Mouse (Mus musculus): Measurements from ENCODE around the gene Zp2. TPM values are rescaled to one million over a fixed set of nuclear protein-coding genes. Genes with fewer than 3 reads are reported as not detected.

The Zp2 gene
- polyA plus RNA-seq, 1 experiment from 2014 or later: not detected

DNA sequence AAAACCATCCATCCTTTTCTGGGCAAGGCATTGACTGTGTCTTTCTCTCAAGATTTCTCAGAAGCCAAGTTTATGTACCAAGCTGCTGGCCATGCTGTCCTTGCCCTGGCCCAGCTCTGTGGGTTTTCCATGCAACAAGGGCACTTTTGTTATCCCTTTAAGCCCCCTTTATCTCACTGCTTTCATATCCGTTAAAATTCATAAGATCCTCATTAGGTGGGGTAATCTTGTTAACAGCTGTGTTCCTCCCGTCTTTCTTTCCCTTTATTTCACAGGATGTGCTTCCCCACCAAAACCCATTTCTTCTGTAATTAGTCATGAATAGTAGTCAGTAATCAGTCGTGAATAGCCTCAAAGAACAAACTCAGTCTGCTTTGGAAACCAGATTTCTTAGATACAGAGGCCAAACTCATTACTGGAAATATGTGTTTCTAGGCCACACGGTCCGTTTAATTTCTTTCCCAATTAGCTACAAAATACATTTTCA, 12.5 kb upstream of the Zp2 start:
- Histone ChIP-seq H3K4me2 (replicated peaks; ENCODE audit: low read depth, low read length) (no peak overlapping the region), H3K4me1 (ENCODE audit: control insufficient read depth, insufficient read depth, low read length) (peaks cover 6% of the 10 kb centered on the region; the same call in 1 of the 2 replicates), H3K36me3 (ENCODE audit: control insufficient read depth, insufficient read depth, low read length) (no peaks in the 10 kb centered on the region), H3K9me3 (ENCODE audit: control insufficient read depth, low read depth, low read length) (no peaks in the 10 kb centered on the region), H3K9ac (replicated peaks; ENCODE audit: low read depth, low read length) (no peak overlapping the region), H3K27me3 (ENCODE audit: control insufficient read depth, insufficient read depth, low read length) (no peaks in the 10 kb centered on the region), H3K27ac (ENCODE audit: low read length) (no peak overlapping the region), H3K4me3 (ENCODE audit: low read depth, low read length) (no peak overlapping the region)
- WGBS: 51% methylated on average over 5 of the region's 5 CpGs
- no peak for ATAC-seq (ENCODE audit: insufficient number of reproducible peaks, insufficient read depth, low FRiP score, low read depth)

DNA sequence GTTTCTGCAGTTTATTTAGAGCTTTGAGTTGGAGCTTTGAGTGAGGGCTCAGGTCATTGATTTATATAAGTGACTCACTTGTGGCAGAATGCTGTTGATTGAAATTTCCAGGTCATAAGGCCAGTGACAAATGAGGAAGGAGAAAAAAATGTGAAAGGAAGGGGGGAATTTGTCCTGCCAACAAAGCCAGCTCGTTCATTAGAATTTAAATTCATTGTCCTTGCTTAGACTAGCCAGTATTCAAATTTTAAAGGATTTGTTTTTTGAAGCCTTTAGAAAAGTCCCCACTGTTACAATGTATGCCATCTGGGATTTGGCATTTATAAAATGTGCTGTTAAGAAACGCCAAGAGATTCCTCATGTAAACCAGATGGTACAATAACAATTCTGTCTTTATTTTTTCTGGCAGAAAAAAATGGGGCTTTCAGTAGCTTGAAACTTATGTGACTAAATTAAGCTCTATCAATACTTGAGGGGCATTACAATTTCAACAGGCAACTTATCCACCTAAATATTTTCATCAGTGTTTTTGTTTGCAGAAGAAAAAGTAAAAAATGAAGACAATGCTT, 11.8 kb upstream of the Zp2 start:
- Histone ChIP-seq H3K27me3 (ENCODE audit: control insufficient read depth, insufficient read depth, low read length) (no peaks in the 10 kb centered on the region), H3K27ac (ENCODE audit: low read length) (no peak overlapping the region), H3K9me3 (ENCODE audit: control insufficient read depth, low read depth, low read length) (no peaks in the 10 kb centered on the region), H3K9ac (replicated peaks; ENCODE audit: low read depth, low read length) (no peak overlapping the region), H3K4me1 (ENCODE audit: control insufficient read depth, insufficient read depth, low read length) (peaks cover 6% of the 10 kb centered on the region; the same call in 1 of the 2 replicates), H3K4me2 (replicated peaks; ENCODE audit: low read depth, low read length) (no peak overlapping the region), H3K4me3 (ENCODE audit: low read depth, low read length) (no peak overlapping the region), H3K36me3 (ENCODE audit: control insufficient read depth, insufficient read depth, low read length) (no peaks in the 10 kb centered on the region)
- no peak for ATAC-seq (ENCODE audit: insufficient number of reproducible peaks, insufficient read depth, low FRiP score, low read depth)
- 22% methylated on average over 2 of the region's 2 CpGs for WGBS

DNA sequence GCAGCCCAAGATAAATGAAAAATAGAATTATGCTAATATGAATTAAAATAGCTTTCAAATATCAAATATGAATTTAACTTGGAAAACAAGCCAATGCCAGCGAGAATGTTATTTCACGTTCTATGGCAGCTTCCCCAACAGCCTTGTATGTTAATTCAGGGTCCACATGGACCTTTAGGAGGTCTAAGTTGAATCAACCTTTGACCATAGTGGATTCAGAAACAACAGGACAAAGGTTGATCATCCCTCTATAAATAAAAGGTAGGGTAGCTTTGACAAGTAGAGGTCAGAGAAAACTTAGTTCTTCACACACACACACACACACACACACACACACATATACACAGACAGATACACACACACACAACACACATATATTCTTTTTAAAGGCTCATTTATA, 5.8 kb upstream of the Zp2 start:
- 85% methylated on average over 2 of the region's 2 CpGs for WGBS
- no peak overlapping the region for H3K9ac ChIP-seq (replicated peaks; ENCODE audit: low read depth, low read length)
- ATAC-seq (ENCODE audit: insufficient number of reproducible peaks, insufficient read depth, low FRiP score, low read depth): no peak

DNA sequence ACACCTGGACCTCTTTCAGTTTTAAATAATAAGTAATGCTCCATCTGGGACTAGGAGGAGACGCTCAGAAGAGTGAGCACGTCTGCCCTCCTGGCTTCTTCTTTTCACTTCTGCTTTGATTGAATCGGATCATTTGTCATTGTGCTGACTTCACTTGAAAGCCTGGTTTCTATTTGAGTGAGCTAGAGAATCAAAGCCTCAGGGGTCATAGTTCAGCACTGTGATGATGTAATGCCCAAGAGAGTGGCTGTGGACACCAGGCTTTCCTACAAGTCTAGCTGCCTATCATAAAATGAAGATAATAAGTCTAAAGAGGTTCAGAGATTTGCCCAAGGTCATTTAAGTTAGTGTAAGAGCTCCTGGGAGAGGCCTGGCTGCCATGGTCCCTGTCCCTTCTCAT, 5.2 kb upstream of the Zp2 start:
- no peaks in the 10 kb centered on the region for H3K4me1 ChIP-seq (ENCODE audit: control insufficient read depth, insufficient read depth, low read length)
- H3K9ac ChIP-seq (replicated peaks; ENCODE audit: low read depth, low read length): no peak overlapping the region
- no peak overlapping the region for H3K27ac ChIP-seq (ENCODE audit: low read length)
- 16% methylated on average over 3 of the region's 3 CpGs for WGBS
- H3K4me2 ChIP-seq (replicated peaks; ENCODE audit: low read depth, low read length): no peak overlapping the region
- no peak for ATAC-seq (ENCODE audit: insufficient number of reproducible peaks, insufficient read depth, low FRiP score, low read depth)
- no peaks in the 10 kb centered on the region for H3K27me3 ChIP-seq (ENCODE audit: control insufficient read depth, insufficient read depth, low read length)
- H3K4me3 ChIP-seq (ENCODE audit: low read depth, low read length): no peak overlapping the region
- H3K36me3 ChIP-seq (ENCODE audit: control insufficient read depth, insufficient read depth, low read length): no peaks in the 10 kb centered on the region
- H3K9me3 ChIP-seq (ENCODE audit: control insufficient read depth, low read depth, low read length): no peaks in the 10 kb centered on the region

More for the DNA sequence above, 5.8 kb upstream of the Zp2 start:
- Histone ChIP-seq H3K36me3 (ENCODE audit: control insufficient read depth, insufficient read depth, low read length) (no peaks in the 10 kb centered on the region), H3K27me3 (ENCODE audit: control insufficient read depth, insufficient read depth, low read length) (no peaks in the 10 kb centered on the region), H3K27ac (ENCODE audit: low read length) (no peak overlapping the region), H3K4me1 (ENCODE audit: control insufficient read depth, insufficient read depth, low read length) (0 out of 2 replicates have a peak, but pooled peaks cover under 1% of the 10 kb centered on the region), H3K9me3 (ENCODE audit: control insufficient read depth, low read depth, low read length) (no peaks in the 10 kb centered on the region), H3K4me3 (ENCODE audit: low read depth, low read length) (no peak overlapping the region), H3K4me2 (replicated peaks; ENCODE audit: low read depth, low read length) (no peak overlapping the region)

DNA sequence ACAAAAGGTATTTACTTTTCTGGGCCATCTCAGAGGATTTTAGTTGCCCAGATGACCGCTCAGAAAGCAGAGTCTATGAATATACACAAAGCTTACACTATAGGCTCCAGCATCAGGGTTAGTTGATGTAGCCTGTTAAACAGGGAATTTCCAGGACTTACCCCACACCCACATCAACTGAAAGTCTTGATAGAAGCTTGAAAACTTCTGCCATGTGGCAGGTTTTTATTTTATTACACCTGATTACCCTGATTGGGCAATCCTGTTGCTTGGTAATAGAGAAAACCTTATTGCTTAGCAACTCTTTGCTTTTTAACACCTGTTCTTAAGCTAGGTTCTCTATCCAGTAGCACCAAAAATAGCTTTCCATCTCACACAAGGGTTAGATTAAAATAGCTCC, 2.3 kb downstream of the Zp2 start:
- no peak overlapping the region for H3K4me2 ChIP-seq (replicated peaks; ENCODE audit: low read depth, low read length)
- no peak overlapping the region for H3K4me3 ChIP-seq (ENCODE audit: low read depth, low read length)
- ATAC-seq (ENCODE audit: insufficient number of reproducible peaks, insufficient read depth, low FRiP score, low read depth): no peak
- no peaks in the 10 kb centered on the region for H3K27me3 ChIP-seq (ENCODE audit: control insufficient read depth, insufficient read depth, low read length)
- H3K9ac ChIP-seq (replicated peaks; ENCODE audit: low read depth, low read length): no peak overlapping the region
- 85% methylated on average over 1 of the region's 1 CpGs for WGBS
- no peaks in the 10 kb centered on the region for H3K4me1 ChIP-seq (ENCODE audit: control insufficient read depth, insufficient read depth, low read length)
- H3K36me3 ChIP-seq (ENCODE audit: control insufficient read depth, insufficient read depth, low read length): no peaks in the 10 kb centered on the region
- no peaks in the 10 kb centered on the region for H3K9me3 ChIP-seq (ENCODE audit: control insufficient read depth, low read depth, low read length)
- no peak overlapping the region for H3K27ac ChIP-seq (ENCODE audit: low read length)

DNA sequence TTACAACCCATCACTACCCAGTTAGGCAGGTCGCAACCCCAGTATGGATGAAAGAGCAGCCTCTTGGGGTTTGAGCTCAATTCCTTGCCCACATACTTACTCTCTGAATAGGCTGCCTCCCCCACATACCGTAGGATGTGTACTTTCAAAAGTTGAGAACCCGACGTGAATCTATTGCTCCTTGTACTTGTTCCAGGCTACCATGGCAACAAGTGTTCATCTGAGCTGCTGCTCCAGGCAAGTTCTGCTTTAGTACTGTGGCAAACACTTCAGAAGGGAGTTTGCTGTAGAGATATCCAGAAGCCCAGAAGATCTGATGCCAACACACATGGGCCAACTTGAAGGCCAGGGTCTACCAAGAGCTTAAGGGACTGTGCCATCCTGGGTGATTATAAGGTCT, 16.1 kb downstream of the Zp2 start:
- no peak overlapping the region for H3K27ac ChIP-seq (ENCODE audit: low read length)
- 0 out of 2 replicates have a peak, but pooled peaks cover 8% of the 10 kb centered on the region for H3K4me1 ChIP-seq (ENCODE audit: control insufficient read depth, insufficient read depth, low read length)
- H3K9me3 ChIP-seq (ENCODE audit: control insufficient read depth, low read depth, low read length): no peaks in the 10 kb centered on the region
- no peak overlapping the region for H3K4me2 ChIP-seq (replicated peaks; ENCODE audit: low read depth, low read length)
- 72% methylated on average over 4 of the region's 4 CpGs for WGBS
- no peak overlapping the region for H3K4me3 ChIP-seq (ENCODE audit: low read depth, low read length)
- no peak overlapping the region for H3K9ac ChIP-seq (replicated peaks; ENCODE audit: low read depth, low read length)
- ATAC-seq (ENCODE audit: insufficient number of reproducible peaks, insufficient read depth, low FRiP score, low read depth): no peak
- H3K36me3 ChIP-seq (ENCODE audit: control insufficient read depth, insufficient read depth, low read length): no peaks in the 10 kb centered on the region
- H3K27me3 ChIP-seq (ENCODE audit: control insufficient read depth, insufficient read depth, low read length): no peaks in the 10 kb centered on the region

DNA sequence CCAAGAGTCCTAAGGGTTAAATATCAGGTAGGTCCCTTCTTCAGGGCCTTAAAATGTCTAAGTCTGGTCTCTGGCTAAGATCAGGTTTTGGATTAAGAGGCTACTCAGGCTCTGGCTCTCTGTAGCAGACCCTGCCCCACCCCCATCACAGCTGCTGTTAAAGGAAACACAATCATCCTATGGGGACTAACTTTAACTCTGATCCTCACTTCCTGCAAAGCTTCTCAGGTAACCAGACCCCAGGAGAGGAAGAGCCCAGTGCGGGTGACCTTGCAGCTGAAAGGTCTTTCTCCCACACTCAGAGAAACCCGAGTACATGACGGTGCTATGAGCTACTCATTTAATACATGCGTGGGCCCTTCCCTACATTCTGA, 17.4 kb downstream of the Zp2 start:
- H3K9me3 ChIP-seq (ENCODE audit: control insufficient read depth, low read depth, low read length): no peaks in the 10 kb centered on the region
- H3K4me3 ChIP-seq (ENCODE audit: low read depth, low read length): no peak overlapping the region
- H3K27ac ChIP-seq (ENCODE audit: low read length): no peak overlapping the region
- H3K4me1 ChIP-seq (ENCODE audit: control insufficient read depth, insufficient read depth, low read length): 0 out of 2 replicates have a peak, but pooled peaks cover 8% of the 10 kb centered on the region
- no peaks in the 10 kb centered on the region for H3K36me3 ChIP-seq (ENCODE audit: control insufficient read depth, insufficient read depth, low read length)
- no peaks in the 10 kb centered on the region for H3K27me3 ChIP-seq (ENCODE audit: control insufficient read depth, insufficient read depth, low read length)
- no peak overlapping the region for H3K4me2 ChIP-seq (replicated peaks; ENCODE audit: low read depth, low read length)
- WGBS: 31% methylated on average over 4 of the region's 4 CpGs
- no peak overlapping the region for H3K9ac ChIP-seq (replicated peaks; ENCODE audit: low read depth, low read length)
- ATAC-seq (ENCODE audit: insufficient number of reproducible peaks, insufficient read depth, low FRiP score, low read depth): no peak

DNA sequence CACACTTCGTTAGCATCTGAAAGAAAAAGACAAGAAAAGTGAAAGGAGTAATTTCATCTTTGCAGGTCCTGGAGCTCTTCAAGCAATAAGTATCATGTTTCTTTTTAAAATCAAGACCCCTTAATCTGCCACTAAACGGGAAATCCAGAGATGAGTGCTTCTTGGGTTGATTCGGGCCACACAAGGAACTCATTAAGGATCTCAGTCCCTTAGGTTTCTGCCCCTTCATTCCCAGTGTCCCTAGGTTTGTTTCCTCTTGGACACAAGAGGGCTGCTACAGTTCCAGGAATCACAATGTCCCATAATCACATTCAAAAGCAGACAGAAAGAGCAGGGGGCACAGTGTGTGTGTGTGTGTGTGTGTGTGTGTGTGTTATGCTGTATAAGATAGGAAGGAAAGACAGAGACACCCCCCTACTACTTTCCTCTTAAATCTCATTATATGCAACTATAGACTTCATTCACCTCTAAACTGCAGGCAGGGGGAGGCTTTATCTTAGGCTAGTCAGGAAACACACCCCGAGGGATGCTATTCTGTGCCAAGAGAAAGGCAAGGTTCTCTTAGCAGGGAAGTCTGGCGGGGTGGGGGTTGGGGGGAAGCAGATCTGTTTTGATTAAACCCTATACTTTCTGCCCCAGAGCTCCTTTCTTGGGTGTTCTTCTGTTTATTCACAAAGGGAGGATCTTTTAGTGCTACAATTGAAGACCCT, 18.0 kb downstream of the Zp2 start:
- ATAC-seq (ENCODE audit: insufficient number of reproducible peaks, insufficient read depth, low FRiP score, low read depth): no peak
- 0 out of 2 replicates have a peak, but pooled peaks cover 8% of the 10 kb centered on the region for H3K4me1 ChIP-seq (ENCODE audit: control insufficient read depth, insufficient read depth, low read length)
- no peaks in the 10 kb centered on the region for H3K27me3 ChIP-seq (ENCODE audit: control insufficient read depth, insufficient read depth, low read length)
- no peak overlapping the region for H3K9ac ChIP-seq (replicated peaks; ENCODE audit: low read depth, low read length)
- H3K36me3 ChIP-seq (ENCODE audit: control insufficient read depth, insufficient read depth, low read length): no peaks in the 10 kb centered on the region
- no peaks in the 10 kb centered on the region for H3K9me3 ChIP-seq (ENCODE audit: control insufficient read depth, low read depth, low read length)
- WGBS: 35% methylated on average over 5 of the region's 5 CpGs
- no peak overlapping the region for H3K4me2 ChIP-seq (replicated peaks; ENCODE audit: low read depth, low read length)
- H3K27ac ChIP-seq (ENCODE audit: low read length): no peak overlapping the region
- no peak overlapping the region for H3K4me3 ChIP-seq (ENCODE audit: low read depth, low read length)
